Mouse (Mus musculus) megakaryocyte, embryonic 14.5 days (primary cell): ENCODE results near the gene Nmur2.

Source experiments
- FLI1 ChIP-seq: IDR thresholded peaks from 2 replicates; pipeline ENCODE4 v1.6.1; 2012; ENCODE audit warnings: low read length, inconsistent platforms, mixed read lengths
- GATA1 ChIP-seq: IDR thresholded peaks from 3 replicates; pipeline ENCODE4 v1.6.1; 2012; ENCODE audit warnings: mixed read lengths, low read length, inconsistent platforms, borderline replicate concordance

DNA sequence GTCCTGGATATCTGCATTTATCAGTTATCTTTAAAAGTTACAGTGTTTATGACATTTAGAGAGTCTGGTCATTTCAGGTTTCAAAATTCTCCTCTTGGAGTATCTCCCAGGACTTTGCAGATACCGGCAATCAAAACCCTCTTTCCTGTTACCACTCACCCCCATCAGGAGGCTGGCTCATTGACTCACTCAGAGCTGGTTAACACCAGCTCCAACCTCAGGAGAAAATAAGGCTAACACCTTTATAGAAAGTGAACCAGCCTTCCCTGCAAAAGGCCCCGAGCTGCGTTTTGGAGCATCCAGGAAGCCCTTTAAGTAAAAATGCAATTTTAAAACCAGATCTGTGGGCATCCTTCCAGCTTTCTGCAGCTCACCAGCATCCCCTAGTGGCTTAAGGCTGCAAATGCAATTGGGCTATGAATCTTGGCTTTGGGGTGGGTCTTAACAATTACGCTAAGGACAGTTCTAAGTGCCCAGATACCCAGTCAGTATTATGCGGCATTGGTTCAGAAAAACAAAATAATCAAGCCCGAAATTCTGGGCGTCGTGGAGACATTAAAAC lies 49.2 kb downstream of the Nmur2 start:
- TF ChIP-seq GATA1 (no peak), FLI1 (no peak)
